Mouse (Mus musculus): ENCODE results near the gene Lrrc7.

GRCm38 (mm10) chr3:158340808-158341207 is 221.2 kb downstream of the Lrrc7 start:
- TF ChIP-seq CTCF (IDR thresholded peaks at IDR 0.05; ENCODE audit: insufficient read depth, low read length) (no peak), POLR2A (IDR thresholded peaks at IDR 0.05; ENCODE audit: borderline replicate concordance, extremely low read depth, low read depth, low read length) (no peak)

All from lung, adult 2 months (tissue).